Mouse (Mus musculus): ENCODE data around the gene Uqcr11. TPM values are rescaled to one million over a fixed set of nuclear protein-coding genes. Genes with fewer than 3 reads are reported as not detected.
A peak's percentile ranks its signal among the peaks of the same experiment; 100 is the strongest.

The Uqcr11 gene
- polyA plus RNA-seq, 1 experiment from 2014 or later = 400 TPM

DNA sequence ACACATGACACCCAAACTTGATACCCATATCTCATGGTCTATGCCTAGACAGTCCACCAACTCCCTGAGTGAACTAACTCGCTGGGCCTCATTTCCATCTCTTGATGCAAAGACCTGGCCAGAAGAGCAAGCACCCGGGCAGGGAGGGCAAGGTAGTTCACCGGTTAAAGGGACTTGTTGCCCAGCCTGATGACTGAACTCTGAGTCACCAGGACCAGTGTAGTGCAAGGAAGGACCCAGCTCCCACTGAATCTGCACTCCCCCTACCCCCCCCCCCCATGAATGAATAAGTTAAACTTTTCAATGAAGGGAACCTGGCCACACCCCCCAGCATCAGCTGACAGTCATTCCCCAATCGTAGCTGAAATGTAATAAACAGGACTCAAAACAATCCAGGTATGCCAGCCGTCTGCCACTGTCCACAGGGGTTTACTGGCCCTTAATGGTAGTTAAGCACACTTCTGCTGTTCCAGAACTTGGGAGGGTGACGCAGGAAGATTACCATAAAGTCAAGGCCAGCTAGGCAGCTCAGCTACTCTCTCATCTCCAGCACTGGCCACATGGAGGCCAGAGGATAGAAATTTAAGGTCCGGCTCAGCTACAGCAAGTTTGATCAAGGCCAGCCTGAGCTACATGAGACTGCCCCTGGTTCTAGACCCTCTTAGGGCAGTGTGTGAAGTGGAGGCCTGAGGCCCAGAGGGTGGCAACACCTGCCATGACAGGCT lies 23.8 kb downstream of the Uqcr11 start:
- ATAC-seq (ENCODE audit: low FRiP score) = no peak
- no peaks in the 10 kb centered on the region for H3K9me3 ChIP-seq
- 90% methylated on average over 7 of the region's 7 CpGs for WGBS
- no peak overlapping the region for H3K4me3 ChIP-seq (replicated peaks)
- H3K27me3 ChIP-seq = no peaks in the 10 kb centered on the region
- H3K4me2 ChIP-seq = peak overlapping the region; percentile 91
- H3K4me1 ChIP-seq = peaks cover 33% of the 10 kb centered on the region
- no peak overlapping the region for H3K9ac ChIP-seq
- peaks cover 56% of the 10 kb centered on the region for H3K36me3 ChIP-seq (replicated peaks)
- no peak overlapping the region for H3K27ac ChIP-seq

DNA sequence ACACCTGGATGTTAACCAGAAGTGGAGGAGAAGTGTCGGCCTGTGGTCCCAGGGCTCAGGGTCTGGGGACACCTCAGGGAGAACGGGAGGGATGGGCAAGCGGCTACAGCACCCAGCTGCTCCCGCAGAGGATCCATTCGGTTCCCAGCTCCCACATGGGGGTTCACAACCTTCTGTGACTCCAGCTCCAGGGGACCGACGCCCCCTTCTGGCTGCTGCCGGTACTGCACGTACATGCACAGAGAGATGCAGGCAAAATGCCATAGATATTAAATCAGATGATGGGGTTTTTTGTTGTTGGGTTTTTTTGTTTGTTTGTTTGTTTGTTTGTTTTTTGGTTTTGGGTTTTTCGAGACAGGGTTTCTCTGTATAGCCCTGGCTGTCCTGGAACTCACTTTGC lies 28.9 kb downstream of the Uqcr11 start:
- WGBS = 48% methylated on average over 10 of the region's 10 CpGs

DNA sequence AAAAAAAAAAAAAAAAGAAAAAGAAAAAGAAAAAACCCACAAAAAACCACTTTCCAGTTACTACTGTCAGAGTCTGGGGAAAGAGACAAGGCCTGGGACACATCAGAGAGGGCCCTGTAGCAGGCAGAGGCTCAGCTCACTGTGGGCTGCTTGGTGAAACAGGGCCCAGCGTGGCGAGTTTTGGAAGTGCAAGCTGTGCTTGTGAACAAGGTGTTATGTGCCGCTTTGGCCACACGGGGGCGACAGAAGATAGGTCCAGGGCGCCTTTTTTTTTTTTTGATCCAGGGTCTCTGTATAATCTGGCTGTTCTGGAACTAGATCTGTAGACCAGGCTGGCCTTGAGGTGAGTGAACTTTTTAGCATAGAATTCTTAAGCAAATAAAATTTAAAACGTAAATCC lies 30.5 kb downstream of the Uqcr11 start:
- Histone ChIP-seq H3K36me3 (replicated peaks) (peaks cover 19% of the 10 kb centered on the region), H3K27ac (no peak overlapping the region), H3K4me2 (no peak overlapping the region), H3K4me3 (replicated peaks) (no peak overlapping the region), H3K27me3 (peaks cover 9% of the 10 kb centered on the region), H3K4me1 (peaks cover 17% of the 10 kb centered on the region), H3K9me3 (no peaks in the 10 kb centered on the region), H3K9ac (no peak overlapping the region)
- 1% methylated on average over 7 of the region's 7 CpGs for WGBS
- ATAC-seq (ENCODE audit: low FRiP score) = no peak; the same call in 1 of the 2 replicates

More for the DNA sequence above, 28.9 kb downstream of the Uqcr11 start:
- H3K4me2 ChIP-seq = no peak overlapping the region
- peaks cover 7% of the 10 kb centered on the region; the same call in 1 of the 2 replicates for H3K4me1 ChIP-seq
- no peak overlapping the region for H3K27ac ChIP-seq
- peaks cover 2% of the 10 kb centered on the region for H3K27me3 ChIP-seq
- no peak overlapping the region for H3K4me3 ChIP-seq (replicated peaks)
- ATAC-seq (ENCODE audit: low FRiP score) = no peak
- H3K9ac ChIP-seq = no peak overlapping the region
- peaks cover 34% of the 10 kb centered on the region for H3K36me3 ChIP-seq (replicated peaks)
- H3K9me3 ChIP-seq = no peaks in the 10 kb centered on the region

DNA sequence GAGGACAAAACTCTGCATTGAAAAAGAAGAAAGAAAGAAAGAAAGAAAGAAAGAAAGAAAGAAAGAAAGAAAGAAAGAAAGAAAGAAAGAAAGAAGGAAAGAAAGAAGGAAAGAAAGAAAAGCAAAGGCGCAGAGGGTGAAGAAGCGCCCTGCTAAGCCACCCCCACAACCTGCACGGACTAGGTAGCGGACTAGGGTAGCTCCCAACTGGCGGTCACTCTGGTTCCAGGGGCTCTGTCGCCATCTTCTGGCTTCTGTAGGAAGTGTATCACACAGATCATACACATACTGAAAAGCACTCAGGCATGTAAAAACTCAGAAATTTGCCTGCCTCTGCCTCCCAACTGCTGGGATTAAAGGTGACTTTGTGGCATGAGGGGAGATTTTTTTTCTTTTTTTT lies 32.6 kb downstream of the Uqcr11 start:
- H3K9me3 ChIP-seq = no peaks in the 10 kb centered on the region
- no peak overlapping the region for H3K27ac ChIP-seq
- WGBS = 16% methylated on average over 6 of the region's 6 CpGs
- no peak overlapping the region for H3K4me2 ChIP-seq
- 0 out of 2 replicates have a peak, but pooled peaks cover under 1% of the 10 kb centered on the region for H3K36me3 ChIP-seq (replicated peaks)
- peaks cover 14% of the 10 kb centered on the region for H3K4me1 ChIP-seq
- no peak overlapping the region for H3K4me3 ChIP-seq (replicated peaks)
- H3K27me3 ChIP-seq = peaks cover 12% of the 10 kb centered on the region
- no peak for ATAC-seq (ENCODE audit: low FRiP score)
- H3K9ac ChIP-seq = no peak overlapping the region

GRCm38 (mm10) chr10:80372706-80373105 lies 33.9 kb downstream of the Uqcr11 start:
- no peak for ATAC-seq (ENCODE audit: low FRiP score)
- Histone ChIP-seq H3K36me3 (replicated peaks) (no peaks in the 10 kb centered on the region), H3K9ac (no peak overlapping the region), H3K4me2 (no peak overlapping the region), H3K4me3 (replicated peaks) (no peak overlapping the region), H3K4me1 (peaks cover 14% of the 10 kb centered on the region), H3K27ac (no peak overlapping the region), H3K9me3 (0 out of 2 replicates have a peak, but pooled peaks cover 5% of the 10 kb centered on the region), H3K27me3 (peaks cover 16% of the 10 kb centered on the region)
- 81% methylated on average over 6 of the region's 6 CpGs for WGBS

DNA sequence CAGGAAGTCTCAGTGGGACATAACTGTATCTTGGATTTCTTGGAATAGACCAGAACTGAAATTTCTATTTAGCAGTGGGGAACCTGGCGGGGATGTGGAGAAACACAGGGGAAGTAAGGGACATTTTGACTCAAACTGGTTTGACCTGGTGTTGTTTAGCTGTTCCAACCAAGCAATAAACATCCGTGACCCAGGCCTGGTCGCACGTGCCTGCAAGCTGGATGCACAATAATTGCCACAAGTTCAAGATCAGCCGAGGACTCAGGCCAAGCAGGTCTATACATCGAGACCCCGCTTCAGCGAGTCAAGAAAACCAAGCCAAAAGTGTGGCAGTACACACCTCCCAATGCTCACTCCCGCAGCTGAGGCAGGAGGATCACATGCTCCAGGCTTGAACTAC lies 34.6 kb downstream of the Uqcr11 start:
- H3K27ac ChIP-seq = peak overlapping the region; percentile 27; the same call in 1 of the 2 replicates

DNA sequence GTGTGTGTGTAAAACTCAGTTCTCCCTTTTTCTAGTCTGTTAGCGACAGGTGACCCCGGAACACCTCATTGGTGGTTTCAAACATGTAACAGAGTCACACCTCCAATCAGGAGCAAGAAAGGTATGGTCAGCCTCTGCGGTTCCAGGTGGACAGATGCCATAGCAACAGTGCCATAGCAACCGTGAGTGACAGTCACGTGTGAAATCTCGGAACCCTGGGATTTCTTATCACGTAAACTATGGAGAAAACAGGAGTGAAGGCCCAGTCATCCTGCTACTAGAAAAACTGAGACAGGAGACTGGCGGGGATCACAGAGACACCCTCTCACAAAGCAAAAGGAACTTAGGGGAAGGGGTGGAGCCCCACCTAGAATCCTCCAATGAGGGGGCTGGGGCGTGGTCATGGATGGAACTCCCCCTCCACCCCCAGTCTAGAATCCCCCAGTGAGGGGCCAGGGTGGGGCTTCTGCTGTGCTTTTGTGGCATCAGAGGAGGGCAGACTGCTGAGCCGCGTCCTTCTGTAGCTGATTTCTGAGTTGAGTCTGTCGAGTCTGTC lies 35.1 kb downstream of the Uqcr11 start:
- peaks cover 14% of the 10 kb centered on the region for H3K4me1 ChIP-seq
- no peaks in the 10 kb centered on the region for H3K36me3 ChIP-seq (replicated peaks)
- H3K4me3 ChIP-seq (replicated peaks) = peak overlapping the region; percentile 14
- H3K9me3 ChIP-seq = 0 out of 2 replicates have a peak, but pooled peaks cover 5% of the 10 kb centered on the region
- peaks cover 29% of the 10 kb centered on the region for H3K27me3 ChIP-seq
- WGBS = 3% methylated on average over 11 of the region's 12 CpGs
- H3K9ac ChIP-seq = peak overlapping the region; percentile 40; the same call in 1 of the 2 replicates
- peak overlapping the region; percentile 32 for H3K4me2 ChIP-seq
- ATAC-seq (ENCODE audit: low FRiP score) = peak; percentile 78
- H3K27ac ChIP-seq = peak overlapping the region; percentile 27; the same call in 1 of the 2 replicates

More for the DNA sequence above, 34.6 kb downstream of the Uqcr11 start:
- H3K4me1 ChIP-seq = peaks cover 14% of the 10 kb centered on the region
- 0 out of 2 replicates have a peak, but pooled peaks cover 5% of the 10 kb centered on the region for H3K9me3 ChIP-seq
- peak overlapping the region; percentile 40; the same call in 1 of the 2 replicates for H3K9ac ChIP-seq
- ATAC-seq (ENCODE audit: low FRiP score) = no peak
- H3K27me3 ChIP-seq = peaks cover 24% of the 10 kb centered on the region
- 53% methylated on average over 9 of the region's 9 CpGs for WGBS
- H3K4me3 ChIP-seq (replicated peaks) = peak overlapping the region; percentile 14; the same call in 1 of the 2 replicates
- peak overlapping the region; percentile 32 for H3K4me2 ChIP-seq
- no peaks in the 10 kb centered on the region for H3K36me3 ChIP-seq (replicated peaks)

GRCm38 (mm10) chr10:80369995-80370747 lies 36.5 kb downstream of the Uqcr11 start:
- H3K4me1 ChIP-seq = peaks cover 14% of the 10 kb centered on the region
- no peak overlapping the region for H3K4me3 ChIP-seq (replicated peaks)
- no peak overlapping the region for H3K27ac ChIP-seq
- no peak overlapping the region for H3K4me2 ChIP-seq
- WGBS = 84% methylated on average over 21 of the region's 21 CpGs
- H3K9ac ChIP-seq = no peak overlapping the region
- ATAC-seq (ENCODE audit: low FRiP score) = no peak
- 0 out of 2 replicates have a peak, but pooled peaks cover 5% of the 10 kb centered on the region for H3K9me3 ChIP-seq
- H3K27me3 ChIP-seq = peaks cover 30% of the 10 kb centered on the region
- H3K36me3 ChIP-seq (replicated peaks) = no peaks in the 10 kb centered on the region

GRCm38 (mm10) chr10:80368392-80368791 lies 38.2 kb downstream of the Uqcr11 start:
- no peak for ATAC-seq (ENCODE audit: low FRiP score)
- Histone ChIP-seq H3K36me3 (replicated peaks) (no peaks in the 10 kb centered on the region), H3K9ac (no peak overlapping the region; the same call in 1 of the 2 replicates), H3K27ac (no peak overlapping the region), H3K4me1 (peaks cover 21% of the 10 kb centered on the region), H3K27me3 (peaks cover 47% of the 10 kb centered on the region), H3K4me3 (replicated peaks) (no peak overlapping the region), H3K4me2 (no peak overlapping the region), H3K9me3 (0 out of 2 replicates have a peak, but pooled peaks cover 5% of the 10 kb centered on the region)
- WGBS = 92% methylated on average over 6 of the region's 6 CpGs

- ATAC-seq (ENCODE audit: low FRiP score) = no peak
- Histone ChIP-seq H3K36me3 (replicated peaks) (no peaks in the 10 kb centered on the region), H3K27me3 (peaks cover 49% of the 10 kb centered on the region), H3K9ac (no peak overlapping the region), H3K9me3 (0 out of 2 replicates have a peak, but pooled peaks cover 5% of the 10 kb centered on the region), H3K27ac (no peak overlapping the region), H3K4me3 (replicated peaks) (no peak overlapping the region), H3K4me2 (no peak overlapping the region), H3K4me1 (peaks cover 21% of the 10 kb centered on the region)
- 64% methylated on average over 5 of the region's 5 CpGs for WGBS
Observed at GRCm38 (mm10) chr10:80367954-80368353, 38.7 kb downstream of the Uqcr11 start.

- Histone ChIP-seq H3K36me3 (replicated peaks) (no peaks in the 10 kb centered on the region), H3K9me3 (0 out of 2 replicates have a peak, but pooled peaks cover 8% of the 10 kb centered on the region), H3K4me3 (replicated peaks) (no peak overlapping the region), H3K4me1 (peaks cover 7% of the 10 kb centered on the region), H3K4me2 (no peak overlapping the region), H3K9ac (no peak overlapping the region), H3K27ac (no peak overlapping the region), H3K27me3 (peaks cover 49% of the 10 kb centered on the region)
- ATAC-seq (ENCODE audit: low FRiP score) = no peak
- 70% methylated on average over 6 of the region's 6 CpGs for WGBS
Observed at GRCm38 (mm10) chr10:80365736-80366135, 40.9 kb downstream of the Uqcr11 start.

- WGBS = 44% methylated on average over 6 of the region's 6 CpGs
- no peak overlapping the region for H3K4me2 ChIP-seq
- H3K27ac ChIP-seq = no peak overlapping the region
- H3K36me3 ChIP-seq (replicated peaks) = no peaks in the 10 kb centered on the region
- no peak overlapping the region for H3K4me3 ChIP-seq (replicated peaks)
- H3K4me1 ChIP-seq = peaks cover 7% of the 10 kb centered on the region
- H3K27me3 ChIP-seq = peaks cover 63% of the 10 kb centered on the region
- no peak for ATAC-seq (ENCODE audit: low FRiP score)
- 0 out of 2 replicates have a peak, but pooled peaks cover 7% of the 10 kb centered on the region for H3K9me3 ChIP-seq
- 0 out of 2 replicates have a peak overlapping the region, but pooled peaks have one; percentile 5 for H3K9ac ChIP-seq
Observed at GRCm38 (mm10) chr10:80363734-80364133, 42.9 kb downstream of the Uqcr11 start.

All from forebrain, embryonic 12.5 days (tissue).